ENCODE assay signal across 19 mouse cellular contexts in the genomic region with DNA sequence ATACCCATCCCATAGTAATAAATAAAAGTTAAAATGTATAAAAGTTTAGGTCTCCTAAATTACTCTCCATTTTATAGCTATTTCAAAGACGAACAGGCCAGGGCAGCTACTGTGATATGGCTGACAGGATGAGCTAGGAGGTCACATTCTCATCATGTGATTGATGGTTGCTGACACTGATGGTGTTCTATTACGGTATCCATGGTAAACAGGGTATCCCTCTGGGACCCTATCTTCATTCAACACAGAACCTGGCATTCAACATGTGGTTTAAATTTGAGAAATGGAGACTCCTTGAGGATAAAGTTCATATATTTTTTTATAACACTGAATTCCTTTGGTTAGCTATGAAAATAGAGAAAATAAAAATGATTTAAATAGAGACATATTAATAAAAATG.
DNase-seq lines count a peak whose midpoint lies in the region; TF ChIP-seq lines count a peak whose summit lies in the region.
"Had no signal": no experiment of that assay in that cellular context is flagged by ENCODE, and none has a peak within 500 bp of the region (broad histone marks: within the 10 kb centered on the region; RNA-seq: fewer than 3 reads in every experiment).

No protein-coding gene starts in this region.

- peak; percentile 86 for DNase-seq in 3T3-L1 (ENCODE audit: low read depth, low spot score)
- DNase-seq in embryo, embryonic 10 days (ENCODE audit: low spot score) = peak; percentile 74
- peak; percentile 35 for DNase-seq in embryo, embryonic 9.5 days (ENCODE audit: extremely low spot score)
- DNase-seq in heart, adult 11 months = no peak
- DNase-seq in thymus, postnatal 25 days = no peak
- DNase-seq in spleen, postnatal 4 days (ENCODE audit: low spot score in 2 of 2) = no peak
- DNase-seq: adrenal gland, postnatal 14 days; B cell, adult 2 months; cerebellum, adult 11-12 months; cerebellum, adult 9-10 months; cerebellum, postnatal 25 days; gastrocnemius, postnatal 36 days; heart, adult 18-20 months; heart, postnatal 10 days; heart, postnatal 4 days had no signal

- H3K4me3 ChIP-seq in C2C12 (ENCODE audit: insufficient read depth, poor library complexity, severe bottlenecking) = no peak overlapping the region
- H3K4me3 ChIP-seq: forebrain, embryonic 15.5 days; heart, embryonic 10.5 days; hindbrain, embryonic 12.5 days had no signal

- TF ChIP-seq CTCF in C2C12 (IDR thresholded peaks at IDR 0.05; ENCODE audit: control insufficient read depth, insufficient read depth, insufficient read length) = no peak

- no peaks in the 10 kb centered on the region for H3K36me3 ChIP-seq in C2C12 (ENCODE audit: control insufficient read depth, insufficient read depth)
- H3K36me3 ChIP-seq: forebrain, embryonic 15.5 days; hindbrain, embryonic 12.5 days had no signal

- H3K79me3 ChIP-seq in C2C12 (ENCODE audit: low read depth) = peaks cover 75% of the 10 kb centered on the region

- H3K79me2 ChIP-seq in C2C12 (ENCODE audit: control insufficient read depth, insufficient read depth) = peaks cover 99% of the 10 kb centered on the region

- no peaks in the 10 kb centered on the region for H3K27me3 ChIP-seq in C2C12 (ENCODE audit: control insufficient read depth, insufficient read depth, insufficient read length)
- H3K27me3 ChIP-seq: forebrain, embryonic 15.5 days; hindbrain, embryonic 12.5 days had no signal

- no peak overlapping the region for H3ac ChIP-seq in C2C12 (ENCODE audit: control insufficient read depth, insufficient read length, low read depth)

TF ChIP-seq in C2C12, 6 proteins besides CTCF, POLR2A, EP300 and RAD21:
- TF ChIP-seq CEBPB (IDR thresholded peaks at IDR 0.05; ENCODE audit: low read depth) (no peak), USF1 (IDR thresholded peaks at IDR 0.05; ENCODE audit: low read depth) (peak; percentile 36)

Comparison
In these comparisons a context has a peak if more than half of its experiments do, and no peak if none do; other contexts are left out.
1. DNase-seq: peak in 3T3-L1 (single experiment), embryo, embryonic 10 days (single experiment) and embryo, embryonic 9.5 days (single experiment); none in heart, adult 11 months (single experiment), thymus, postnatal 25 days (single experiment) and spleen, postnatal 4 days (0 of 2).